ENCODE assay signal across 7 mouse cellular contexts in genomic region chr12:70347202-70347841, GRCm38 (mm10). TPM values are rescaled to one million over a fixed set of nuclear protein-coding genes. Genes with fewer than 3 reads are reported as not detected.
DNase-seq lines count a peak whose midpoint lies in the region; ATAC-seq and TF ChIP-seq lines count a peak whose summit lies in the region.

Trim9 (minus strand) TSS chr12:70347614.

- H3K4me3 ChIP-seq in embryonic facial prominence, embryonic 10.5 days: peak within 1 kb of the TSS; percentile 71
- H3K4me3 ChIP-seq in intestine, postnatal 0 days (ENCODE audit: low read depth, low read length): peak within 1 kb of the TSS; percentile 53
- H3K4me3 ChIP-seq in midbrain, embryonic 11.5 days (ENCODE audit: low read depth, low read length): peak within 1 kb of the TSS; percentile 72
- peak within 1 kb of the TSS; percentile 57 for H3K4me3 ChIP-seq in small intestine, adult 2 months (ENCODE audit: low read depth, low read length)

- peak within 1 kb of the TSS; percentile 82 for H3K4me2 ChIP-seq in intestine, postnatal 0 days (replicated peaks; ENCODE audit: low read depth)
- peak within 1 kb of the TSS; percentile 98 for H3K4me2 ChIP-seq in midbrain, embryonic 11.5 days

- H3K9me3 ChIP-seq in embryonic facial prominence, embryonic 10.5 days: no peaks in the 10 kb centered on the region
- H3K9me3 ChIP-seq in intestine, postnatal 0 days (ENCODE audit: control insufficient read depth): no peaks in the 10 kb centered on the region
- no peaks in the 10 kb centered on the region for H3K9me3 ChIP-seq in midbrain, embryonic 11.5 days (ENCODE audit: control insufficient read depth, low read length)

- TF ChIP-seq CTCF in intestine, postnatal 0 days (IDR thresholded peaks at IDR 0.05; ENCODE audit: low read depth): no peak
- no peak for TF ChIP-seq CTCF in small intestine, adult 2 months (IDR thresholded peaks at IDR 0.05; ENCODE audit: extremely low read depth, insufficient read length, insufficient replicate concordance, low read depth, low read length)

- WGBS in embryonic facial prominence, embryonic 10.5 days: under 1% methylated on average over 50 of the region's 50 CpGs
- WGBS in intestine, postnatal 0 days: under 1% methylated on average over 48 of the region's 50 CpGs
- WGBS in midbrain, embryonic 11.5 days: under 1% methylated on average over 46 of the region's 50 CpGs
- WGBS in small intestine, adult 2 months: 1% methylated on average over 50 of the region's 50 CpGs

- peaks cover 28% of the 10 kb centered on the region for H3K4me1 ChIP-seq in embryonic facial prominence, embryonic 10.5 days
- H3K4me1 ChIP-seq in intestine, postnatal 0 days (replicated peaks; ENCODE audit: control insufficient read depth, insufficient read depth, low read length): 0 out of 2 replicates have a peak, but pooled peaks cover 4% of the 10 kb centered on the region
- peaks cover 17% of the 10 kb centered on the region for H3K4me1 ChIP-seq in midbrain, embryonic 11.5 days (ENCODE audit: control insufficient read depth, insufficient read depth, low read length)
- H3K4me1 ChIP-seq in small intestine, adult 2 months (ENCODE audit: control insufficient read depth, insufficient read depth, insufficient read length, low read length): peaks cover 5% of the 10 kb centered on the region; the same call in 1 of the 2 replicates

- intact Hi-C loops in left cerebral cortex, postnatal 36 days (cut with DNase I): loop anchor here (1.0 to 5.0 kb wide), 5 partner anchors 22 to 110 kb away; no protein-coding TSS in a partner anchor

- no peaks in the 10 kb centered on the region for H3K36me3 ChIP-seq in embryonic facial prominence, embryonic 10.5 days (replicated peaks)
- H3K36me3 ChIP-seq in intestine, postnatal 0 days (ENCODE audit: control insufficient read depth, insufficient read depth): no peaks in the 10 kb centered on the region
- H3K36me3 ChIP-seq in midbrain, embryonic 11.5 days (ENCODE audit: control insufficient read depth, insufficient read depth, low read length): no peaks in the 10 kb centered on the region
- H3K36me3 ChIP-seq in small intestine, adult 2 months (ENCODE audit: control insufficient read depth, insufficient read depth, low read length): no peaks in the 10 kb centered on the region

- peaks cover 45% of the 10 kb centered on the region for H3K27me3 ChIP-seq in embryonic facial prominence, embryonic 10.5 days (replicated peaks; ENCODE audit: low read depth, poor library complexity, severe bottlenecking)
- H3K27me3 ChIP-seq in intestine, postnatal 0 days (replicated peaks; ENCODE audit: control insufficient read depth, insufficient read depth, low read length): peaks cover 30% of the 10 kb centered on the region
- H3K27me3 ChIP-seq in midbrain, embryonic 11.5 days (ENCODE audit: control insufficient read depth, insufficient read depth, low read length): no peaks in the 10 kb centered on the region; the same call in 1 of the 2 replicates
- peaks cover 15% of the 10 kb centered on the region for H3K27me3 ChIP-seq in small intestine, adult 2 months (ENCODE audit: control insufficient read depth, insufficient read depth, low read length)

- DNase-seq in adrenal gland, postnatal 14 days: peak; percentile 98
- DNase-seq in embryonic facial prominence, embryonic 10.5 days (ENCODE audit: low spot score): peak; percentile 98
- peak; percentile 98 to 99 for DNase-seq in left cerebral cortex, postnatal 36 days (ENCODE audit: low spot score in 2 of 2)
- DNase-seq in midbrain, embryonic 11.5 days (ENCODE audit: low spot score, missing footprints): peak; percentile 99

- H3K9ac ChIP-seq in intestine, postnatal 0 days (ENCODE audit: low read depth, low read length): peak within 1 kb of the TSS; percentile 27
- H3K9ac ChIP-seq in midbrain, embryonic 11.5 days (ENCODE audit: low read length): peak within 1 kb of the TSS; percentile 86

- no peak for TF ChIP-seq POLR2A in small intestine, adult 2 months (IDR thresholded peaks at IDR 0.05; ENCODE audit: low read depth, low read length)

- peak within 1 kb of the TSS; percentile 84 for H3K27ac ChIP-seq in embryonic facial prominence, embryonic 10.5 days (replicated peaks)
- H3K27ac ChIP-seq in intestine, postnatal 0 days (ENCODE audit: low read depth, low read length): no peak within 1 kb of the TSS
- H3K27ac ChIP-seq in midbrain, embryonic 11.5 days (ENCODE audit: low read depth, low read length): peak within 1 kb of the TSS; percentile 90
- no peak within 1 kb of the TSS for H3K27ac ChIP-seq in small intestine, adult 2 months (ENCODE audit: insufficient read depth, low read depth, low read length)

- peak; percentile 96 for ATAC-seq in granulocyte monocyte progenitor cell, adult 5-6 weeks (replicated peaks; ENCODE audit: poor library complexity, severe bottlenecking)
- peak; percentile 93 for ATAC-seq in intestine, postnatal 0 days
- ATAC-seq in midbrain, embryonic 11.5 days (ENCODE audit: low FRiP score): peak; percentile 98

RNA-seq across cellular contexts. Expression of gene Trim9, which starts in this region (rescaled TPM):
- 2.7 and 2.9 TPM in 2 replicates for total RNA-seq in adrenal gland, postnatal 14 days (2021)
- 3.4 and 6.1 TPM in 2 replicates for polyA plus RNA-seq in embryonic facial prominence, embryonic 10.5 days (2016; fragmentation: Nextera tagmentation; extraction: Ambion mirVana)
- total RNA-seq in granulocyte monocyte progenitor cell, adult 5-6 weeks (2014; fragmentation: Nextera tagmentation): 0.37 and 0.47 TPM in 2 replicates
- 0.13 TPM in 1 of 2 replicates, not detected in the other for total RNA-seq in granulocyte monocyte progenitor cell, adult 5-6 weeks (2017)
- 0.78 and 0.89 TPM in 2 replicates for polyA plus RNA-seq in intestine, postnatal 0 days (2015; fragmentation: Nextera tagmentation; extraction: Ambion mirVana)
- total RNA-seq in left cerebral cortex, postnatal 36 days (2021): 100 to 1,000 TPM; 329 to 436 TPM
- 26.8 and 28.4 TPM in 2 replicates for polyA plus RNA-seq in midbrain, embryonic 11.5 days (2014; fragmentation: Nextera tagmentation; extraction: Ambion mirVana)
- polyA plus RNA-seq in small intestine, adult 2 months (2012; rRNA removed): 0.04 and 0.15 TPM in 2 replicates

Comparison
In these comparisons a context has a peak if more than half of its experiments do, and no peak if none do; other contexts are left out.
1. RNA of gene Trim9 (total RNA-seq): 329 to 436 TPM in left cerebral cortex, postnatal 36 days; 2.7 to 2.9 TPM in adrenal gland, postnatal 14 days and 0.13 to 0.47 TPM in granulocyte monocyte progenitor cell, adult 5-6 weeks; every median in the first group is over 10 times any median in the second.
2. Peak in ATAC-seq in granulocyte monocyte progenitor cell, adult 5-6 weeks; RNA of the gene not detected or under 1 TPM.
3. Peak in ATAC-seq, H3K4me3 ChIP-seq, H3K9ac ChIP-seq and H3K4me2 ChIP-seq in intestine, postnatal 0 days; RNA of the gene not detected or under 1 TPM.
4. H3K27ac ChIP-seq: peak in embryonic facial prominence, embryonic 10.5 days (single experiment) and midbrain, embryonic 11.5 days (single experiment); none in intestine, postnatal 0 days (single experiment) and small intestine, adult 2 months (single experiment).
5. Peak in every context shown above with its lines, with median percentiles within 50 percentile points of each other: DNase-seq, H3K4me3 ChIP-seq and ATAC-seq.